Mouse (Mus musculus): ENCODE measurements around the gene Ncstn.
A peak's percentile ranks its signal among the peaks of the same experiment; 100 is the strongest.

The Ncstn gene

GRCm38 (mm10) chr1:172027010-172027808, 55.4 kb downstream of the Ncstn start:
- DNase-seq (ENCODE audit: low spot score in 2 of 2), result peak; percentile 65 to 81

GRCm38 (mm10) chr1:172026201-172026901, 56.2 kb downstream of the Ncstn start:
- DNase-seq (ENCODE audit: low spot score in 2 of 2), result peak in 1 of 2 experiments; percentile 25

- no peak for DNase-seq (ENCODE audit: low spot score in 2 of 2)
These were observed 57.2 kb downstream of the Ncstn start for GRCm38 (mm10) chr1:172025201-172025904.

GRCm38 (mm10) chr1:172024140-172024895, 58.3 kb downstream of the Ncstn start:
- DNase-seq (ENCODE audit: low spot score in 2 of 2), result no peak

- DNase-seq (ENCODE audit: low spot score in 2 of 2), result no peak
These were observed 62.6 kb downstream of the Ncstn start for GRCm38 (mm10) chr1:172019863-172020521.

- DNase-seq (ENCODE audit: low spot score in 2 of 2), result peak; percentile 31 to 37
These were observed 63.3 kb downstream of the Ncstn start for GRCm38 (mm10) chr1:172019339-172019738.

GRCm38 (mm10) chr1:172018336-172019311, 64.0 kb downstream of the Ncstn start:
- DNase-seq (ENCODE audit: low spot score in 2 of 2), result no peak

GRCm38 (mm10) chr1:172017517-172018070, 65.0 kb downstream of the Ncstn start:
- no peak for DNase-seq (ENCODE audit: low spot score in 2 of 2)

GRCm38 (mm10) chr1:172016660-172017516, 65.7 kb downstream of the Ncstn start:
- DNase-seq (ENCODE audit: low spot score in 2 of 2), result no peak

GRCm38 (mm10) chr1:172016031-172016430, 66.6 kb downstream of the Ncstn start:
- DNase-seq (ENCODE audit: low spot score in 2 of 2), result no peak
